Mouse (Mus musculus) urinary bladder, adult 2 months (tissue): ENCODE measurements around the gene Fbln5. TPM values are rescaled to one million over a fixed set of nuclear protein-coding genes. Genes with fewer than 3 reads are reported as not detected.

ENCODE experiments used
- DNase-seq: peaks from one replicate; pipeline ENCODE4 v3.0.0; 2022; ENCODE audit warnings: low spot score
- polyA plus RNA-seq: library from polyadenylated mRNA; depleted of rRNA; stranded (reverse); fragments of >200 nt; gene quantifications from 2 replicates; pipeline ENCODE4 v1.2.3, GENCODE M21; 2012

Gene Fbln5
- polyA plus RNA-seq, 1 experiment, result 143 TPM

GRCm38 (mm10) chr12:101810515-101810914 lies 8.3 kb downstream of the Fbln5 start:
- DNase-seq, result no peak

- DNase-seq, result no peak
Measured at GRCm38 (mm10) chr12:101807400-101807799, 11.5 kb downstream of the Fbln5 start.

GRCm38 (mm10) chr12:101802445-101802844 lies 16.4 kb downstream of the Fbln5 start:
- DNase-seq, result no peak

- no peak for DNase-seq
Measured at GRCm38 (mm10) chr12:101801744-101802143, 17.1 kb downstream of the Fbln5 start.

- no peak for DNase-seq
Measured at GRCm38 (mm10) chr12:101801051-101801450, 17.8 kb downstream of the Fbln5 start.

GRCm38 (mm10) chr12:101798189-101798922 lies 20.5 kb downstream of the Fbln5 start:
- no peak for DNase-seq

GRCm38 (mm10) chr12:101794458-101794857 lies 24.4 kb downstream of the Fbln5 start:
- no peak for DNase-seq

GRCm38 (mm10) chr12:101793221-101793621 lies 25.6 kb downstream of the Fbln5 start:
- DNase-seq, result no peak

- no peak for DNase-seq
Measured at GRCm38 (mm10) chr12:101792684-101793083, 26.2 kb downstream of the Fbln5 start.

GRCm38 (mm10) chr12:101789767-101790166 lies 29.1 kb downstream of the Fbln5 start:
- no peak for DNase-seq

GRCm38 (mm10) chr12:101789250-101789649 lies 29.6 kb downstream of the Fbln5 start:
- DNase-seq, result no peak

GRCm38 (mm10) chr12:101782787-101783186 lies 36.1 kb downstream of the Fbln5 start:
- no peak for DNase-seq

- no peak for DNase-seq
Measured at GRCm38 (mm10) chr12:101780915-101781314, 37.9 kb downstream of the Fbln5 start.

GRCm38 (mm10) chr12:101777613-101778325 lies 41.1 kb downstream of the Fbln5 start:
- no peak for DNase-seq

GRCm38 (mm10) chr12:101776383-101776782 lies 42.5 kb downstream of the Fbln5 start:
- no peak for DNase-seq

GRCm38 (mm10) chr12:101774116-101774515 lies 44.7 kb downstream of the Fbln5 start:
- DNase-seq, result no peak

GRCm38 (mm10) chr12:101772962-101773361 lies 45.9 kb downstream of the Fbln5 start:
- DNase-seq, result no peak

- DNase-seq, result no peak
Measured at GRCm38 (mm10) chr12:101770283-101771015, 48.4 kb downstream of the Fbln5 start.

GRCm38 (mm10) chr12:101767306-101768053 lies 51.4 kb downstream of the Fbln5 start:
- DNase-seq, result no peak

GRCm38 (mm10) chr12:101766228-101766852 lies 52.5 kb downstream of the Fbln5 start:
- DNase-seq, result no peak

GRCm38 (mm10) chr12:101764870-101765269 lies 54.0 kb downstream of the Fbln5 start:
- DNase-seq, result no peak
